Mouse (Mus musculus) brain, embryonic 18.5 days (tissue): ENCODE data around the gene Ddx1.
"Not testable (repeated sequence)": the region's sequence is repeated elsewhere in the genome, so short reads cannot be mapped to it uniquely, and the experiment has no call there.

ENCODE experiments used
- DNase-seq: peaks from one replicate; pipeline ENCODE4 v3.0.0-alpha.2; 2012; ENCODE audit warnings: low read depth, low spot score

The Ddx1 gene

DNA sequence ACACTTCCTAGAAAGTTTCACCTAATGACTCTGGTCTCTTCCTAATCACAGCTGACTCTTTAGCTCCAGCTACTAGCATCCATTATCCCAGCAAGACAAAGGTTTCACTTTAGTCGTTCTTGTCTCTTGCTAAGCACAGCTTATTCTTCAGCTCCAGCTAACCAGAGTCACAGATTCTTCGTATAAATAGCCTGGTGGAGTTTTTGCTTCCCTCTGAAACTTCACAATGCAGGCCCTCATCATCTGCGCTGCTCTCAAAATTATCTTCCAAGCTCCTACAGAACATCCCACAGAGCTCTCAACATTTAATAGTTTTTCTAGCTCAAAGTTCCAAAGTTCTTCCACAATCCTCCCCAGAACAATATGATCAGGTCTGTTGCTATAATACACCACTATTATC lies 43.3 kb downstream of the Ddx1 start:
- DNase-seq = no peak

DNA sequence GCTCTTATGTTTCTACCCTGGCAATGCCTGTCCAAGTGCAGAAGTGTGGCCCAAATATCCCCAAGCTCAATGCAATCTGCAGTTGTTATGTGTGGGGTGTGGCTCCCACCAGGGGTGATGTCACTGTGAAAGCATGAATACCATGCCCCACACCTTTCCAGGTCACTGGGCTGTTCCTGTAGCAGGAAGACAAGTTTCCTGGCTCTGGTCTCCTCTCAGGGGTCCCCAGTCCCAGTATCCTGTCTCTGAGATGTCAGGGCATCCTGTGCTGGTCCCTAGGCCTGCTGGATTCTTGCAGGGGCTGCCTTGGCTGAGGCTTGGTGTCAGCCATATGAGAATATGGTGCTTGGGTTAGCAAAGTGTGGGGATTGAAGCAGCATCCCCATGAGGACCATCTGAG lies 46.7 kb downstream of the Ddx1 start:
- DNase-seq = no peak

DNA sequence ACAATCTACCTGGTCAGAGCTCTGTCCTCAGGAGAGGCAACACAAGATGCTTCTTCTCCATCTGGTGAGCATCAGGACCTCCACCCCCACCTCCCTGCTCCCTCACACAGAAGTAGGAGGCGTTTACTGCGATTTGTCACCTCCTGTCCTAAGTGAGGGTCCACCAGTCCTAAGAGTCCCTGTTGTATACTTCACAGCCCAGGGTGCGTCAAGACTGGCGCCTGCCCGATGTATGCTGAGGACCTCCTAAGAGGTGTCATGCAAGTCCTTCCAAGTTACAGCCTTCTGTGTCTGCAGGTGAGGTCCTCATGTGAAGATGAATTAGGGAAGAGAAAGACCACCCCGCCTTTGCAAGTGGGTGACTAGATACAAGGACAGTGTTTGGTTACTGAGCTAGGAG lies 48.4 kb downstream of the Ddx1 start:
- no peak for DNase-seq

DNA sequence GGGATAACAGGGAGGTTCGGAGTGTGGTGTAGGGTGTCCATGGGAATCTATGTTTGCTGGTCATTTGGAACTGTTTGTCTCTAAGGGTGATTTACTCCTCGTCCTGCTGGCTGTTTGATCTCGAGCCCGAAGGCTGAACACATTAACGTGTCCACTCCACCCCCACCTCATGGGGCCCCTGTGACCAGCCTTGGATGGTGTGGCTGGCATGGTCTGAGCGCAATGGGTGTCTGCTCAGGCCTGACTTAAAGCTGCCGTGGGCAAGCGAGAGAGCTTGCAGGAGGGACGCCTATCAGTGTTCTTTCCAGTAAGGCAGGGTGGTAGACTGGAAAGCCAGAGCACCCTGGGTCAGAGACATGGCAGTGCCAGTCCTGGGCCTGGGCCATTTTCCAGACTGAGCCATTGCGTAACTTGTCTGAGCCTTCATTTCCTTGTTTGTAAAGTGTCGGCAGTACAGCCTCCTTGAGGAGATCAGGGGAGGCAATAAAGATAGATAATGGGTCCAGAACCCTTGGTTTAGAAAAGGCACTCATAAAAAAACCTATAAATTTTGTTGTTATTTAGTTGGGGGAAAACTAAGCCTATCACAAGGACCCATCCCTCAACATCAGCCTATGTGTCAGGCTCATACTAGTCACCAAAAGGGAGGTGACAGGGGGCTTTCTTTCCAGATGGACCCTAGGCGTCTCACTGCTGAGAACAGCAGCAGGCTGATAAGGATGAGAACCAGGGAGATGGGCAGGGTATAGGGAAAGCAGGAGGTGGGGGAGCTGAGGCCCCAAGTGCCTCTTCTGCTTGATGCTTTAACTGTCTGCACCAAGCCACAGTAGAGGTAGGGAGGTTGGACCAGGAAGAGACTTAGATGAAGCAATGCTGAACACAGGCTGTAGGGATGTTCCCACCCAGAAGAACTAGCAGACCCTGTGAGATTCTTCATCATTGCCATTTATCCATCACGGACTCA lies 49.4 kb downstream of the Ddx1 start:
- DNase-seq = no peak

DNA sequence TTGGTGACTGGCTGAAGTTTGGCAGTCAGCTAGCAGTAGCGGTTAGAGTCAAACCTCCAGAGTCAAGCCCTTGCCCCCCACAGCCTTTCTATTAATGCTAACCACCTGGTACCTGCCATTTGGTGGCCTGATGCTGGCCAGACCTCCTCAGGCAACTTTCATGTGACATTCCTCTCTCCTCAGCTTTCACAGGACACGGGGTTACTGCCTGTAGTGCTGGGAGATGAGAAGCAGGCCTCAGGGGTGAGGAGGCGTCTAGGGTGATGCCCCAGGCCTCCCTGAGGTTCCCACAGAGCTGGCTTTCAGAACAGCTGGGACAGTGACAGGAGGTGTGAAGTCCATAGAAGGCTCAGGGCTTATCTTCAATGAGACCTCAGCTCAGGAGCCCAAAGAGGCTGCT lies 50.9 kb downstream of the Ddx1 start:
- DNase-seq = no peak

DNA sequence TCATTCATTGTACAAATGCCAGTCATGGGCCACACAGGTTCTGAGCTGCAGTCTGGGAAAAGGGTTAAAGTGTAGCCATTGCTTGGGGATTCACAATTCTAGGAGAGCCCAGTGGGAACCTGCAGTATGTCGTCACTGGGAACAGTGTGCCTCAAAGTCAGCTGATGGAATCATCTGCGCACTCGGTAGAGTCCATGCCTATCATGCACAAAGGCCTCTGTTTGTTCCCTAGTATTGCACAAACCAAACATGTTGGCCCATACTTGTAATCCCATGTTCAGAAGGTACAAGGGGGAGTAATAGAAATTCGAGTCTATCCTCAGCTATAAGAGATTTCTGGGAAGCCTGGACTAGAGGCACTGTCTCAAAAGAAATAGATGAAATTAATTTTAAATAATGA lies 52.9 kb downstream of the Ddx1 start:
- no peak for DNase-seq

DNA sequence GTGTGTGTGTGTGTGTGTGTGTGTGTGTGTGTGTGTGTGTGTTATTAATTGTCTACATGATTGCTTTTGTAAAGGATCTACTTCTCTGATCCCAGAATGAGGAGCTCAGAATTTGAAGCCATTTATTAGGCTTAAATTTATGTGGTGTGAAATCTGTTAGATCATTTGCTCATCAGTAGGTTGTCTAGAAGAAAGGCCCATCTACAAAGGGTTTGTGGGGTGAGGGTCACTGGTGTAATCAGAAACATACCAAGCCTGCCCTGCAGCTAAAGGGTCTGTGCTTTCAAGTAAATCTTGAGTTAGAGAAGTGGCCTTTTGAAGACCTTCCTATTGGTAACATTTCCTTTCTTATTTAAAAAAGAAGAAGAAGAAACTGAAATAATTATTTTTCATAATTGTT lies 53.5 kb downstream of the Ddx1 start:
- no peak for DNase-seq

DNA sequence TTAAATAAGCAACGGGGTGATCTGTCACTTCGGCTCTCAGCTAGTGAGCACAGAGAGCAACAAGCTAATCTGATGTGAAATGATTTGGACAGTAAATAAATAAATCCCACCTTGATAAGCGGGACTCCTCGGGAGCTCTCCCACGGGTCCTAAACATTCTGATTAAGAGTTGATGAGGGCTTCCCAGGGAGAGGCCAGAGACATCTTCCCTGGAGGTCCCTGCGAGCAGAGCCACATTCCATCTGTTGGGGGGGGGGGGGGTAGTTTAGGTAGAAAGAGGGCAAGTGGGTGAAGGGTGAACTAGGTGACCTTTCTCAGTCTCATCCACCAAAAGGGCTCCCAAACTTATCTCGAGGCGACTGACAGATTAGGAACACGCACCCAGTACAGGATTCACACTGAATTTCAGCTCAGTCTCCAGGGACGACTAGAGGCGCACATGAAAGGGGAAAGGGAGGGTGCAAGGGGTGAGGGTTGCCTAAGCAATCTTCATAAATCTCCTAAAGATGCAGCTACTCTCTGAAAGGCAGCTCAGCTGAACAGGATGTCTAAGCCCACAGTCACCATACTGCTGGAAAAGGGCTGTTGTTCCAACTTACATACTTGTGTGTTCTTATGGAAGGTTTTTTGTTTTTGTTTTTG lies 60.8 kb downstream of the Ddx1 start:
- DNase-seq = no peak

DNA sequence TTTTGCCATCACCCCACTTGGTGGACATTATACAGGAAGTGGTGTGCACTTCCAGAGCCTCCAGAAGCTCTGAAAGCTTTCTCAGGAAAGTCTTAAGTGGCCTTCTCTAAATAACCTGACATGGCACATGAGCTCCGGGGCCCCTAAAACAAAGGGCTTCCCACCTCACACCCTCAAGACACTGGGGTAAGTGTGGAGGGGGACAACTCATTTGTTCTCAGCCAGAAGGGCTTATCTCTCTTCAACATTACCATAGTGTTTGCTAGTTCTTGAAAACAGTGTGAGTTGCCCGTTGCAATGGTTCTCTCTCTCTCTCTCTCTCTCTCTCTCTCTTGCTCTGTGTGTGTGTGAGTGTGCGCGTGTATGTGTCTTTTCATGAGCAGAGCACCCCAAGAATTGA lies 62.8 kb downstream of the Ddx1 start:
- DNase-seq = no peak

DNA sequence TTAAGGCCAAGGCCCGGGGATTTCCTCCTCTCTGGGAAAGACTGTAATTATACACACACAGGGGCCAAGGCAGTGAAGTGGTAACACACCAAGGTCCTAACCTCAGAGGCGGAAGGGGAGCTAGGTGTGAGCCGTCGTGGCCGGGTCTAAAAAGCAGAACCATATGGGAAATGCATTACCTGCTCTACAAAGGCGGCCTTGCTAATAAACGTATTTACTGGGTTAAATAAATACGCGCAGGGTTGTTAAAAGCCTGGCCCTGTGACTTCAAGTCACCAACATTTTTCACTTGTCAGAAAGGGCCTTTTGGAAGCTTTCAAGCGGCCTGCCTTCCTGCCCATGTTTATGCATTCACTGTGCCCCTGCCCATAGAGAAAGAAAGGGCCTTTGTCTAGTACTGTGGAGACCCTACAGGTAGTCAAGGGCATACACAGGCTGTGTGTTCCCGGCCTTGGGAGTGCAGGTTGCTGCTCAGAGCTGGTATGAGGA lies 64.1 kb downstream of the Ddx1 start:
- no peak for DNase-seq

DNA sequence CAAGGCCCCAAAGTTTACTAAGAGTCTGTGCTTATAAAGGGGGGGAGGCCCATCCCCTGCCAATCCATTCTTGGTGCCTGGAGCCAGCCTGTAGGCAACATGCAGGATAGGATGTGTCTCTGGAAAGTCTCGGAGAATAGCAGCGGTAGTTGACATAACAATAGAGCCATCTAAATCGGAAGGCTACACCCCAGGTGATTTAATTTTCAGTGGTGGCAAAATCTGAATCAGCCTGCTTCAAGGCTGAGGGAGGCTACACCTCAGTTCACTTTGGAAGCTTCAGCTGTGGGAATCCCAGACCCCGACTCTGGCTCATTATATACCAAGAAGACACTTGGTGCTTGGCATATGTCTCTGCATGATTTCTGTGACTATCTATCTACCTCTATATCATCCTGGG lies 64.9 kb downstream of the Ddx1 start:
- not testable (repeated sequence) for DNase-seq

DNA sequence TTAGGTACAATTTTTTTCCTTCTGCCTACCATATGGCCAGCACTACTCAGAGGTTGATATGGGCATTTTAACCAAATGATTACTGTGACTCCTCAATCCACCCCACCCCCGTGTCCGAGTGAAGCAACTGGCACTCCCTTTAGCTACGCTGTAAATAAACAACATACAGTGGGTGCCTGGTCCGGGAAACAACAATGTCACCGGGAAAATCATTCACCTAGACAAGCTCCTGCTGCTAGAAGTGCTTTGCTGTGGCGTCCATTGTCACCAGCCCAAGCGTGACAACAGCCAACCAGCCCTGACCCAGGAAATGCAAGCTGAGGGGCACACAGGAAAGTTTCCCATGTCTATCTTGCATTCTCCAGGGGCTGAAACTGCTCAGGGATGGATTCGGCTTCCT lies 66.8 kb downstream of the Ddx1 start:
- DNase-seq = no peak

DNA sequence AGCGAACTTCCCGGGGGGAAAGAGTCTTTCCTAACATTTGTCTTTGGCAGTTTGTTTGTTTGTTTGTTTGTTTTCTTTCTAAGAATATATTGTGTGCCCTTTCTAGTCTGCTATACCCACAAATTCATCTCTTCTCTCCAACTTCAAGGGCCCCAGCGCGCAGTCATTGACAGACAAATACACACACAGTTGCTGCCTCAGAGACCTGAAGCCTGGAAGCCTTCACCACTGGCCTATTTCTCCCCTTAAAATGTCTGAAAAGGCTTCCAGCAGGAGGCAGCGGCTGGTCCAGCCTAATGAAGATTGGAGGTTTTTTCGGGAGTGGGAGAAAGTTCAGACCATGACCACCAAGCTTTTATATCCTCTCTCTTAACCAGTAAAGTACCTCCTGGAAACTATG lies 67.3 kb downstream of the Ddx1 start:
- no peak for DNase-seq

DNA sequence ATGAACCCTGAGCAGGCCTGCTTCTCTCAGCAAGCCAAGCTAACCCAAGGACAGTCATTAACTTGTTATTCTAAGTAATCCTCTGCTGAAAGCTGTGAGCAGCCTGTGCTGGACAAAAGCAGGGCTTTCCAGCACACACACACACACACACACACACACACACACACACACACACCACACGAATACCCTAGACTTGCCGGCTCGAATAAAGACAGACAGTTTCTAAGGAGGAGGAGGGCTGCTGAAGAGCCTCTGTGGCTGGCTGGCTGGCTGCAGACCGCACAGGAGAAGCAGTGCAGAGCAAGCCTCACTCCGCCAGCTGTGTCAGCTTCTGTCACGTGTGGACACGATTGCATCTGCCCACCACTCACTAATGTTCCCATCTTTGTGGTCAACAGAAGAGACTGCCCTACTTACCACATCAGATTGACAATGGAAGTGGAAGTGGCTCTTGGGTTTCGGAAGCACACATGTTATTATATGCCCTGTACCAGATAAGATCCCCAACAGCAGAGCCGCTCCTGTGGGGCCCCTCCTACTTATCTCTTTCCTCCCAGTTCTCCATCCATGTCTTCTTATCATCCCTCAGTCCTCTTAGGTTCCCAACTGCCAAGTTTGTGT lies 68.2 kb downstream of the Ddx1 start:
- no peak for DNase-seq

DNA sequence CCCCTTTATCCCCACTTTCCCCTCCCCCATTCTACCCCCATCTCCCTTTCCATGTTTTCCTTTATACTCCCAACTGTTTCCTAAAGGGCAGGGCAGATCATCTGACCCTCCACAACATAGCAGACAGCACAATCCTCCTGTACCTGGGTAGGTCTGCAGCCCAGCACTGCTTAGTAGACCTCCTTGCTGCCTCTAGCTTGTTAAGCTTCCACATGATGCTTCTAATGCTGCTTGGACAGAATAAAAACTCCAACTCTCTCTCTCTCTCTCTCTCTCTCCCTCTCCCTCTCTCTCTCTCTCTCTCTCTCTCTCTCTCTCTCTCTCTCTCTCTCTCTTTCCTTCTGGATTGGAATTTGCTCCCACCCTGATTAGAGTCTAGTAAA lies 68.7 kb downstream of the Ddx1 start:
- no peak for DNase-seq

DNA sequence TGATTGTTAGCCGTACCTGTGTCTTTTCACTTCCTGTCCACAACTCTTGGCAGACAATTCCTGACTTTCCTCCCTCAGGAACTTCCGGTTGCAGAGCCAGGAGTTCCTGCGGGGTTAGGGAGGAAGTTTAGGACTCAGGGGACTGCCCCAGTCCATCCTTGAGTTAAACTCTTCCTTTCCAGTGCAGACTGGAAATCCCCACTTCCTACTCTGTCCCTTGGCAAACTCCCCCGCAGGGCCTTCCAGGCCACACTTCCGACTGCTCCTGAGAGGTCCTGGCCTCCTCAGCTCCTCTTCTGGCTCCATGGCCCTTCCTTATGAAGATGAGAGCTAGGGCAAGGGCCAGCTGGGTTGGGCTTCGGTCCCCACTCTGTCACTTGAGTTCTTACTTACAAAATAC lies 71.4 kb downstream of the Ddx1 start:
- no peak for DNase-seq

DNA sequence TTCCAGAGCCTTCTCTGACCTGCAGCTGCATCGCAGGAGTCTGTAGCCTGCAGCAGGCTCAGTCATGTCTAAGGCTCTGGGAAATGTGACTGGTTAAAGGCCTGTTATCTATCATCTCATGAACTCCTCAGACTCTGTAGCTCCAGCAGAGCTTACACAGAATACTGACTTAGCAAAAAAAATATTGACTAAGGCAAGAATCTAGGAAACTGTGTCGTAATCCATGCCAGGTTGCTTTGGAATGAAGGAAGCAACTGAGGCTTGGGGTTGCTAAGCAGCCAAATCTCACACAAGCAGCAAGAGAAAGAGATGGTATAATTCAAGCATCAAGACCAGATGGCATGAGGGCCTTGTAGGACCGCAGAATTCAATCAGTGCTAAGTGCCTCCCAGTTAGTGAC lies 72.1 kb downstream of the Ddx1 start:
- peak; percentile 49 for DNase-seq

DNA sequence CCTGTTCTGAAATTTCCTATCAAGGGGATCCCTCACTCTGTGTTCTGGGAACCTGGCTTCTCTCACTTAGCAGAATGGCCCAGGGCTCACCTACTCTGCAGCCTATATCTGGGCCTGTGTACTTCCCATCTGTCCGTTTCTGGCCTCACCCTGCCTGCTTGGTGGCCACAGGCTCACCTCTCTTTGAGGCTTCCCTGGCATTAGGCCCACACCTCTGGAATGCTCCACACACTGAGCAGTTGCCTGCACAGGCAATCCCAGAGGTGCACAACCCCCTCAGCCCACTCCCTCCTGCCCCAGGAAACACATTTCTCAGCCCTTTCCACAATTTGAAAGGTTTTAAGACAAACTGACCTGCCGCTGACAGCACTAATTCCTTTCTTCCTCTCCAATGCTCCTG lies 72.9 kb downstream of the Ddx1 start:
- no peak for DNase-seq

DNA sequence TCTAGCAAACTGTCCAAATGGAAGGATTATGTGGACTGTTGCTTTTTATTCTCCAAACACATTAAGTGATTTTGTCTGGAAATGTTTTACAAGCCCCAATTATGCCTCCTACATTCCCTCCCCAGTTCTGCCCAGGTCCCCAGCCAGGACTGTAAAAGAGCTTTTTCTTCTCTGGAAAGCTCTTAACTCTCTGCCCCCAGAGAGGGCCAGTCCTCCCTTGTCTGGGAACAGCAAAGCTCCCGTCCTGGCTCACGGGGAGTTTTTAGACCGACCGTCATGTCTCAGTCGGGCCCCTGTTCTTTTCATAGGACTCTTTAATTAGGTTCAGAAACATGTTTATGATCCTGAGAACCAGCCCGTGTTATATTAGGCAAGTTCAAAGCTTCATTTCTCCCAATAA lies 75.0 kb downstream of the Ddx1 start:
- DNase-seq = no peak

DNA sequence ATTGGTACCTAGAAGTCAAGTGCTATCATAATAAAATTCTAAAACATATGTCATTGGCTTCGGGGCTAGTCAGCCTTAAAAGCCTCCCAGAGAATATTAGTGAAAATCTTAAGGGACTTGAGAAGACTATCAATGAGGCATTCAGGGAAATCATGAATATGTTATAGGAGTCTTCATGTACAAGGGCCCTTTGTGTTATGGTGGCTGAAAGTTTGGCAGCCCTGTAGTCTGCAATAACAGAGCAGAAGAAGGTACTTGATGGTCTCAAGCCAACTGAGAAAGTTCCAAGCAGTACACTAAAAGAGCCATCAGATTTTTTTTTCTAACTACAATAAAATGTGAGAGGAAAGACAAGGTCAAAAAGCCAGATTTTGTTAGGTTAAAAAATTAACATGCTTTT lies 80.9 kb downstream of the Ddx1 start:
- no peak for DNase-seq

DNA sequence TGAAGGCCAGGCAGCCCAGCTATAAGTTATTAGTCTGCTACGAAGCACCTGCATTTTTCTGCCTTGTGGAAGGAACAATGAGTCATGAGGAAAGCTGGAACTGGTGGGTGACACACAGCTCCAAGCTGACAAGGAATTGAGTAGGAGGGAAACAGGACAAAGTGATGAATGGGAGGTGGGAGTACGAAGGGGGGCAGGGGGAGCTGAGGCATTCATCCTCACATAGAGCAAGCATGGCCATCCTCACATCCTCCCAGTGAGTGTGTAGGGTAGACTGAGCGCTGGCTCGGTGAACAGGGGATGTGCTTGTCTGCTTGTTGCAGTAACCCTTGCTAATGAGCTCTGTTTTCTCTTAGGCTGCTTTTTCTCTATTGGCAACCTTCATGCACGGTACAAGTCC lies 81.9 kb downstream of the Ddx1 start:
- no peak for DNase-seq
